Mouse (Mus musculus): Measurements from ENCODE around the gene Xpa. TPM values are rescaled to one million over a fixed set of nuclear protein-coding genes. Genes with fewer than 3 reads are reported as not detected.

Gene Xpa
- total RNA-seq (2021), result 10 to 100 TPM; 11.9 to 16.3 TPM
- long read RNA-seq, partial matches to known transcripts, result 5 of 13 reads
- long read RNA-seq, other reads (novel, unspliced or antisense), result 4 of 13 reads

DNA sequence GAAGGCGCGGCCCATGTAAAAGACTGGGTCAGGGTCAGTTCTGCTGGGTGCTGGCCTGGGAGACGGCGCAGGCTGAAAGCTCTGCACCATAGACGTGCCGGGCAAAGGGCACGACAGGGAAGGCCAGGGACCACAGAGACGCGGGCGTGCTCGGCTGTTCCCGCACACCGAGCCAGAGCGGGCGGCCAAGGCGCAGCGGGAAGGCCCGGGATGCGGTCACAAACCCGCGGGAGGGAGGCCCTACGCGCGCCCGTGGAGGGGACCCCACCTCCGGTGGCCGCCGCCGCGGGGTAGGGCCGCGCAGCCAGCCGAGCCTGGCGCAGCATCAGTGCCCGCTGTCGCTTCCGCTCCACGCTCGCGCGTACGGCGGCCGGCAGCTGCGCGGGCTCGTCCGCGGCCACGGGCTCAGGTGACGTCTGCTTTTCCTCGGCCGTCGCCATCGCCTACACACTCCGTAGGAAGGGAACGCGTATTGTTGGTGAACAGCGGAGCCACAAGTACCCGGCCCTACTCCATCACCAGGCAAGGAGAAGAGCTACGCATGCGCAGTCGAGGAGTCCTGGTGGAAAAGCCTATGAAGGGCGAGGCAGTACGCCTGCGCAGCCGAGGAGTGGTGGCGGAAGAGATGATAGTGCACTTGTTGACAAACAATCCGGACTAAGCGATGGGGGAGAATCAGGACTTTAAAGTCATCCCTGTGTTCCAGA, at the start of gene Xpa:
TSS of gene Xpa (minus strand) at position 531 of the 707 bp plus-strand sequence.
- DNase-seq (ENCODE audit: low spot score in 2 of 2), result peak; percentile 95 to 97

DNA sequence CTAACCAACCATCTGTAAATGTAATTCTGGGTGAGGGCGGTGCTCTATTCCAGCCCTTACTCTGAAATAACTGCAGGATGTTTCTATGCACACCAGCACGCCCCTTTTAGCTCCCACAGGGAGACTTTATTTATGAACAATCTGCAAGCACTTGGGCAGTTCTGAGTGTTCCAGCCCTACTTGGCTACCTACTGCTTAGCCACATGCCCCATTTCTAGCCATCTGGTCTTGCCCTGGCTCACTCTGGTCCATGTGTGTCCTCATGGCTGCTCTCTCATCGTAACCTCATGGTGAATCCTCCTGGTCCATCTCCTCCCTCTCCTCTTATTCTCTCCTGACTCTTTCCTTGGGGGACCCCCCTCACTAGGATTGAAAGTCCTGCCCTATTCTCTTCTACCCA, 39.8 kb upstream of the Xpa start:
- no peak for DNase-seq (ENCODE audit: low spot score in 2 of 2)

DNA sequence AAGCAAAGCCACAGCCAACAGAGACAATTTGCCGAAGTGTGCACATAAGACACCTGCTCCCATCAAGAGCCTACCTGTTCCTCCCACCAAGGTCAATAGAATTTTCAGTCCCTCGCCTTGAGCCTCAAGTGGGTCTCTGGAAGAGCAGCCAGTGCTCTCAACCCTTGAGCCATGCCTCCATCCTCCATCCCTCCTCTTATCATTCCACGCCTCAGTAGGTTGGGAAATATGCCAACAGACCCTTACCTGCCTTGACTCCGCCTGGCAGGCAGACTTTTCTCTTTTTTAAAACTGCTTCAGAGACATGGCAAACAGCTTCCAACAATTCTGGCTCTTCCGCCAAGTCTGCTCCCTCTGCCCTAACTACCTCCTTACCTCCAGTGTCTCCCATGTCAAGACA, 38.6 kb upstream of the Xpa start:
- no peak for DNase-seq (ENCODE audit: low spot score in 2 of 2)

DNA sequence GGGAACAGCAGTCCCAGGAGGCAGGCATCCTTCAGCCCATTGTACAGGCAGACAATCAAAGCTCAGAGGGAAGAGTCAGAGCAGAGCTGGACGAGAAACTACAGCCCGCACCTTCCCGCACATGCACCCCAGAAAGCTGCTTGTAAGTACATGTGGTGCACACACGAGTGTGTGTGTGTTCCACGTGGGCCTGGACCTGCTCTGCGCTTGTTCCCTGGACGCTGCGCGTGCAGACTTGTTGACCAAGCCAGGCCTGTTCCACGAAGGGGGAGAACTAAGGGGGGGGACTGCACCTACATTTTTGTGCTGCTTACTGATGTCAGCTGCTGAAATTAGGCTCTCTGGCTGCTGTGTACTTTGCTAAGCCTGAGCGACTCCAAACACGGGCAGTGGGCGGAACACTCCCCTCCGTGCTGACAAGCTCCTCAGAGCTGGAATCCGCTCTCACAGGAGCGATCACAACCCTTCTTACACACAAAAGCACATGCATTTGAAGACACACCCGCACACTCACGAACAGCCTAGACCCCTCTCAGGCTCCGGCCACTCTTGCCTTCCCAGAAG, 30.9 kb upstream of the Xpa start:
- no peak for DNase-seq (ENCODE audit: low spot score in 2 of 2)

GRCm38 (mm10) chr4:46221090-46221489, 25.0 kb upstream of the Xpa start:
- DNase-seq (ENCODE audit: low spot score in 2 of 2), result no peak

DNA sequence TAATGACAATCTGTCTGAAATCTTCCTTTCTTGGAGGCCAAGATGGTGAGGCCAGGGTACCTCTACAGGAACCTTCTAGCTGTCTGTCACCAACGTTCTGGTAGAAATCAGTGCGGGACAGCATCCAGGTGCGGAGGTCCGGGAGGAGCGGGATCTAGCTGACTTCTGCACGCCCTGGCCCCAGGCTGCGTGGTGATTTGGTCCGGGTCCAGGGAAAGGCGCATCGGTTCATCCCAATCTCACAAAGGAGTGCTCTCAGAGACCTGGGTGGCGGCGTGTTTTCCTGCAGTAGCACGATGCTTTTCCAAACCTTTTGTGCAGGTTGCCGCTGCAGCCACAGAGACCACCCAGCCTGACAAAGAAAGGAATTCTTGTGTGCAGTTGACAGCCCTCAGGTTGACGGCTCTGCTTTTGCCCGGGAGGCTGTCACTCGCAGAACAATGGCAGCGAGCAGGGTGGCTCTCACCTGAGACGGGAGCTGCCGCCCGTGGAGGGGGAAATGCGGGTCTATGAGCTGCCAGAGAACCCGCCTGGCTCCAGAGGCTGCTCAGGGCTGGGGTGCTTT, 6.5 kb upstream of the Xpa start:
- no peak for DNase-seq (ENCODE audit: low spot score in 2 of 2)

DNA sequence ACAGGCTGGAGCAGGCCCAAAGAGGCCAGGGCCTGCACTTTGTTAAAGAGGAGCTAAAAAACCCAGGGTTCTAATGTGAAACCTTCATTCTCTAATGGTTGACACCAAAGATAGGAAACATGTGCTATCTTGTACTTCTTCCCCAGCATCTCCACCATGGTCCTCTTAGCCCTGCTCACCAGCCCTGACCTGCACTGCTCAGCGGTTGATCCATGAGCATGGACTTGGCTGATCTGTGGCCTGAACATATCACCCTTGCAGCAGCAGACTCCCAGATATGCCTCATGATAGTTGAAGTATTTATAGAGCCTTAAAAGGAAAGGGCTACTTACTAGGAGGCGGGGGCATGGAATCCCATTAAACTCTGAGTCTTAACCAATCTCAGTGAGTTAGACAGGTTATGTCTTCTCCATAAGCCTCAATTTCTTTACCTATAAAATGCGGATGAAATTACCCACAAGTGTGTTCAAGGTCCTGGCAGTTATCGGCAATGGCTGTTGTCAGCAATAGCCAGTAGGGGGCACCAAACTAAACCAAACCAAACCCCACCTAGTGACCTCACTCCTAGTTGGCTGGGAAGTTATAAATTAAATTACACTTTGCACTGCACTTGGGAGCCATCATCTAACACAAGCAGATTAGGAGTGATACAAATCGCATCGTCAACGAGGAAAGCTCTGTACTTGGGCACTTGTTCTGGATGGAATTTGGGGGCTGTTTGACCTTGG, 5.9 kb upstream of the Xpa start:
- DNase-seq (ENCODE audit: low spot score in 2 of 2), result peak in 1 of 2 experiments; percentile 79

DNA sequence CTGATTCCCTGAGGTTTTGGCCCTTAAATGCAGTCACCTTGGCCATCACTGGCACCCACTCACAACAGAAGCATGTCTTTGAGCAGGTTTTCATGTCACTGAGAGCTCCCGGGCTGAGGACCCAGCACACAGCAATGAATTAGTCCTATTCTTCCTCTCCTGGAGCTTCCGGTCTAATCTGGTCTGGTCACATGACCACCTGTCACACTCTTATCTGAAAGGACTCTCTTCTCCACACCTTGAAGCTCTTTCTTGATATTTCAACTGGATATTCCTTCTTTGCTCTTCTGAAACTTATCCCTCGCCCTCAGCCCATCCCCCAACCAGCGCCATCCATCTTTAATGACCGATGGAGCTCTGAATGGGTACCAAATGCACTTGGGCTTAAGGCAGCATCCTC, 2.0 kb upstream of the Xpa start:
- DNase-seq (ENCODE audit: low spot score in 2 of 2), result no peak

DNA sequence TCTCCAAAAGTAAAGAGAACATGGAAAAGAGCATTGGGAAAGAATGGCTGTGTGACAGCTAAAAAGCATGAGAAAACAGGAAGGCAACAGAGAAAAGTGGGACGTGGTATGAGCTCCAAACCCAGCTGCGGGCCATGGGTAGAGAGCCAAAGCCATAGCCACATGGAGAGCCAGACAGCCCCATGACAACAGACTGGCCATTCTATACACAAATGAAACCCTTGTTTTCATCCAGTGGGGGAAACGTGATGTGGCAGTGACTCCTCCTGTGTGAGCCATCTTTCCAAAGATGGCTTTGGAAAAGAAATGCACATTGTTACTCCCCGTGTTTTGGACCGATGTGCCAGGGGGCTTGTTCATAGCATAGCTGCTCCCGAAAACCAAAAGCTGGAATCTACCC, 402 bp upstream of the Xpa start:
- no peak for DNase-seq (ENCODE audit: low spot score in 2 of 2)

- DNase-seq (ENCODE audit: low spot score in 2 of 2), result peak in 1 of 2 experiments; percentile 59
These were observed 4.1 kb downstream of the Xpa start for GRCm38 (mm10) chr4:46192011-46192410.

DNA sequence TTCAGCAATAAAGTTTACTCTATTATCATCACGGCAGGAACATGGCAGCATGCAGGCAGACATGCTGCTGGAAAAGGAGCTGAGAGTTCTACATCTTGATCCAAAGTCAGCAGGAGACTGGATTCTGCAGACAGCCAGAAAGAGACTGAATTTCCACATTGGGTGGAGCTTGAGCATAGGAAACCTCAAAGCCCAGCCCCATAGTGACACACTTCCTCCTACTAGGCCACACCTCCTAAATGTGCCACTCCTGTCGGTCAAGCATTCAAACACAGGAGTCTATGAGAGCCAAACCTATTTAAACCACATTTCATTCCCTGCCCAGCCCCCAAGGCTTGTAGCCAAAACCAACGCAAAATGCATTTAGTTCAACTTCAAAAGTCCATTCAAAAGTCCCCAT, 9.6 kb downstream of the Xpa start:
- no peak for DNase-seq (ENCODE audit: low spot score in 2 of 2)

GRCm38 (mm10) chr4:46185890-46186289, 10.2 kb downstream of the Xpa start:
- no peak for DNase-seq (ENCODE audit: low spot score in 2 of 2)

DNA sequence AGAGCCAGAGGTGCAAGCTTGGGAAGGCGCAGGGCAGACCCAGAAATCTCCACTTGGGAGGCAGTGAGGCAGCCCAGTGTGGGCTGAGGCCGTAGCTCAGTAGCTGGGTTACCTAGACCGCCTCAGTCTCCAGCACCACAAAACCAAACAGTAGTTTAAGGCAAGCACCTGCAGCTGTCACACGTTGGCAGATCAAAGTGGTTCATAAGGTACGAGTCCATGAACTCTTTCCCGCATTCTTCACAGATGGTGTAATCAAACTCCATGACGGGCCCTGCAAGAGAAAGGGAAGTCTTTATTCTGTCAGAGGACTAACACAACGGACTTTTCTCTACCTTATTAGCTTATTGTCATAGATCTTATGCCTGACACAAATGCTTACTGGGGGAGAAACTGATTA, 10.7 kb downstream of the Xpa start:
- DNase-seq (ENCODE audit: low spot score in 2 of 2), result no peak

GRCm38 (mm10) chr4:46182181-46182580, 13.9 kb downstream of the Xpa start:
- DNase-seq (ENCODE audit: low spot score in 2 of 2), result no peak

- DNase-seq (ENCODE audit: low spot score in 2 of 2), result no peak
These were observed 14.9 kb downstream of the Xpa start for GRCm38 (mm10) chr4:46181168-46181567.

GRCm38 (mm10) chr4:46177496-46177895, 18.6 kb downstream of the Xpa start:
- DNase-seq (ENCODE audit: low spot score in 2 of 2), result peak in 1 of 2 experiments; percentile 55

DNA sequence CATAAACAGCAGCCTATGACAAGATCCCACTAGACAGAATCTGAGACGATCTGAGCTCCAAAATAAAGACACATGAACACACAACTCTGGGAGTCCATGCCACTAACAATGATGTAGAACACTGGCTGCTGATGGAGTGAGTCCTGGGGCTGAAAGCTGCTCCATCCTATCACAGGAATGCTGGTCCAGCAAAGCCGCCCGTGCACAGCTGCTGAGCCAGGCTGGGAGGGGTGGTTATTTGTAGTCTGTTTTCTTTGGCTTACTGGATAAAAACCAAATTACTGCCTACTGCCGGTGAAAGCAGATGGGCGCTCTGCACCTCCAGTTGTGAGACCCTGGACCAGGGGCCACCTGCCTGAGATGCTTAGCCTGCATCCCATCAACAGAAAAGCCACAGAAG, 19.1 kb downstream of the Xpa start:
- peak in 1 of 2 experiments; percentile 37 for DNase-seq (ENCODE audit: low spot score in 2 of 2)

- no peak for DNase-seq (ENCODE audit: low spot score in 2 of 2)
These were observed 19.8 kb downstream of the Xpa start for GRCm38 (mm10) chr4:46176313-46176712.

DNA sequence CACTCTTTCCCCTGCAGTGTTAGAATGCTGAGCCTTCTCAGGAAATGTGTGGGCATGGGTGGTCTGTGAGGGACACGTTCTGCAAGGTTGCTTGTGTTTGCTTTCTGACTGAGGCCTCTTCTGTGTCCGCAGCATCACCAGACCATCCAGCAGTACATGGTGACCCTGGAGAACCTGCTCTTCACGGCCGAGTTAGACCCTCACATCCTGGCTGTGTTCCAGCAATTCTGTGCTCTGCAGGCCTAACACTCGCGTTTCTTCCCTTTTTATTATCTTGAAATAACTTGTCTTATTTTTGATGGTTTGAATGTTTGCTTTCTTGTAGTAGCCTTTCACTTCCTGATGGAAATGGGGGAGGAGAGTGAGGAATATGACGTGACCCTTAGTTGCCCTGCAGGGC, 24.4 kb downstream of the Xpa start:
- no peak for DNase-seq (ENCODE audit: low spot score in 2 of 2)

GRCm38 (mm10) chr4:46165831-46166230, 30.3 kb downstream of the Xpa start:
- no peak for DNase-seq (ENCODE audit: low spot score in 2 of 2)

DNA sequence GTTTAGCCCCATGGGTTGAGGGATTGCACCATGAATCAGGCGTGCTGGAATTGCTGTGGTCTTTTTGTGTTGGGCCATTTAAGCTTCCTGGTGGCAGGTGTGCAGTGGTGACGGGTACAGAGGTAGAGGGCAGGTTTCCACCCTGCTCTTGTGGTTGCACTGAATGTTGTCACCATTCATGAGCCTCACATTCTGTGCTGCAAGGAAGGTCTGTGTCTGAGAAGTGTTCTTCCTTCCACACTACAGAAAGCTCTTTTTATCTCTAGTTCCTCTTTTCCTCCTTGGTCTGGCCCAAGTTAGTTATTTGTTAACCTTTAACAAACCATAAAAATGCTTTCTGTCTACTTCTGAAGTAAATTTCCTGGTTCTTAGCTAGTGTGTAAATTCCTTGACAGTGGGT, 32.1 kb downstream of the Xpa start:
- DNase-seq (ENCODE audit: low spot score in 2 of 2), result no peak
